Mouse (Mus musculus) CD4-positive, CD25-positive, alpha-beta regulatory T cell (primary cell): ENCODE measurements around the gene Olfr1002. TPM values are rescaled to one million over a fixed set of nuclear protein-coding genes. Genes with fewer than 3 reads are reported as not detected.

Experiments used
- polyA plus RNA-seq: library from polyadenylated mRNA; unstranded; fragments of 100-300 nt; shearing (Covaris generic); gene quantifications from one replicate; pipeline ENCODE4 v1.2.1, GENCODE M21; 2017

Gene Olfr1002
- polyA plus RNA-seq: not detected

DNA sequence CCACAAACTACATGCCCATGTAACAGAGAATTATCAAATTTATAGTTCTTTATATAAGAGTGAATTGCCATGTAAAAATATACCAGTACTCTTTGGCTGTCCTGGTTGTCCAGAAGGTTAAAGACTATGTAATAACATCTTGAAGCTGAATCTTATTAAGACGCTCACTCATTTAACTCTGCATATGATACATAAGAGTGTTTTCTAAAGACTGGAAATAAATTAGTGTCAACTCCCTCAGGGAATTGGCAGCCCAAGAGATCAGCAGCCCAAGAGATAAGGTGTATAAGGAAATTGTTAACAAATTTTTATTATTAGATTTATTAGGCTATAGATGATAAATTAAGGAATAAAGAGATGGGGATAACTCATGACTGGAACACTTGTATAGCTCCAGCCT is at the start of gene Olfr1002:
Olfr1002 (minus strand) TSS at position 101 of the 400 bp plus-strand sequence.

DNA sequence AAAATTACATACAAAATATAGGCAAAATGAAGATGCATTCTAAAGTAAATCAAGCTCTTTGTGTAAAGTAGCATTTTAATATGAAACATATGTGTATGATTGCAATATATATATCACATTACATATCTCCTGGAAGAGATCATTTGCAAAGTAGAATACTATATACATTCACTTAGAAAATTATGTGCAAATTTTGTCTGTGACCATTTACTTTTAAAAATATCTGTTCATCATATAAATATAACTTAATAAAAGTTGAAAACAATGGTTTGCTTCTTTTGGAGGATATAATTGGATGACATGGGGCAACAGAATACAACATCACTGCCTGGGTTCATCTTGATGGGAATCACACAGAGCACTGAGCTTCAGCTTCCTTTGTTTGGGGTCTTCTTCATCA is 38.6 kb upstream of the Olfr1002 start, which contains the start of gene Olfr1008:
Olfr1008 (plus strand) TSS at position 301 of the 400 bp plus-strand sequence.

DNA sequence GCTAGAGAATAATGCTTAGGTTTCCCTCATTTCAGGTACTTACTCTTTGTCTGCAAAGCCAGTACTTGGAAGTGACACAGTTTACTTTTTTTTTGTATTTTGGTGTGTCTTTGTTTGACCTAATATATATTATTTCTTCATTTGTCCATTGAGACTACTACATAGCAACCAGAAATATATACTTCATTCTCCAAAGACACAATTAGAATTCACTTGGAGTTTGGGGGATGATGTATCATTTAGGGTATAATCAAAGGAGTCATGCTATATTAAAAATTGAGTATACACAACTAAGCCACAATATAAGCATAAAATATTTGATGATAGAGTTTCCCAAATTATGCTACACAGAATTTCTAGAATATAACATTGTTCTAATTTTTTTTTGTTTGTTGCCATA is 28.2 kb upstream of the Olfr1002 start, which contains the start of gene Olfr1006:
Olfr1006 (minus strand) TSS at position 101 of the 400 bp plus-strand sequence.

DNA sequence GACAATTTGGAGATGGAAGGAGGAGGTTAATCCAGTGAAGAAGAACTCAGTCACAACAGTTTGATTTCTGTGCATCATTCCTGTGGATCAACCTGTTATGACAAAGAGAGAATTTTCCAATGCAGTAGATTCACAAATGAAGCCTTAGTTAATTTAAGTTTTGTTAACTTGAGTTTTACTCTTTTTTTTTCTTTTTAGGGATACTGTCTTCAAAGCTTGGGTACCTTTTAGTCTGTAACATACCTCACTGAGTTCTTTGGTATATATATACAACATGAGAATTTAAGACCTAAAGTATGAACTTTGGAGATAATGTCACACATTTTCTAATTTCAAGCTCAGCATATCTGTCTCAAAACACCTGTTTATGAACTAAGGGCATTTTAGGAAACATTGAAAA is 13.9 kb upstream of the Olfr1002 start, which contains the start of gene Olfr154:
Olfr154 (minus strand) TSS at position 101 of the 400 bp plus-strand sequence.

DNA sequence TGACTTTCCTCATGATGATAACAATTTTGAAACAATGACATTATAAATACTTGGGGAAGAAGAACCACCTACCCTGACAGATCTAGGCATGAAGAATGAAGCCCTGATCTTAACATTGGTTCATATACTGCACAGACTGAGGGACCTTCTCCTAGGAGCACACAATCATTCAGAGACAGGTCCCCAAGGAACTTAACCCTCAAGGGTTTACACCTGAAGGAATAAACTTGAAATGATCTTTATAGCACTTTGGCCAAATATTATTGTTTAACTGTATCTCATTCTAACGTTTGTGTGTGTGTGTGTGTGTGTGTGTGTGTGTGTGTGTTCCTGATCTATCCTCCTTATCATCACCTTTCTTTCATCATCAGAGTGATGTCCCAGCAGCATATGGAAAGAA is 38.7 kb downstream of the Olfr1002 start, which contains the start of gene Olfr1000:
Olfr1000 (minus strand) TSS at position 101 of the 400 bp plus-strand sequence.

Other genes starting within 250 kb of the Olfr1002 start
- gene Olfr992, start 241.2 kb downstream of the Olfr1002 start, polyA plus RNA-seq: not detected
- gene Olfr993, start 235.8 kb downstream of the Olfr1002 start, polyA plus RNA-seq: not detected
- gene Olfr994, start 214.3 kb downstream of the Olfr1002 start, polyA plus RNA-seq: not detected
- gene Olfr995, start 207.1 kb downstream of the Olfr1002 start, polyA plus RNA-seq: not detected
- gene 4833423E24Rik, start 131.7 kb downstream of the Olfr1002 start, polyA plus RNA-seq: not detected
- not detected for gene Olfr996, start 71.5 kb downstream of the Olfr1002 start, polyA plus RNA-seq
- not detected for gene Olfr998, start 61.8 kb downstream of the Olfr1002 start, polyA plus RNA-seq
- not detected for gene Olfr1000, start 38.8 kb downstream of the Olfr1002 start, polyA plus RNA-seq
- gene Olfr154, start 13.8 kb upstream of the Olfr1002 start, polyA plus RNA-seq: not detected
- not detected for gene Olfr1006, start 28.1 kb upstream of the Olfr1002 start, polyA plus RNA-seq
- gene Olfr1008, start 38.7 kb upstream of the Olfr1002 start, polyA plus RNA-seq: not detected
- gene Olfr1009, start 64.7 kb upstream of the Olfr1002 start, polyA plus RNA-seq: not detected
- gene Olfr1012, start 112.1 kb upstream of the Olfr1002 start, polyA plus RNA-seq: not detected
- gene Olfr1013, start 116.4 kb upstream of the Olfr1002 start, polyA plus RNA-seq: not detected
- 0.07 TPM for gene Olfr1014, start 122.0 kb upstream of the Olfr1002 start, polyA plus RNA-seq
- gene Olfr1015, start 131.3 kb upstream of the Olfr1002 start, polyA plus RNA-seq: not detected
- gene Olfr1016, start 151.8 kb upstream of the Olfr1002 start, polyA plus RNA-seq: 0.32 TPM
- not detected for gene Olfr1018, start 167.8 kb upstream of the Olfr1002 start, polyA plus RNA-seq
- not detected for gene Olfr1019, start 194.8 kb upstream of the Olfr1002 start, polyA plus RNA-seq
- gene Olfr1020, start 196.3 kb upstream of the Olfr1002 start, polyA plus RNA-seq: not detected
- not detected for gene Olfr1022, start 217.9 kb upstream of the Olfr1002 start, polyA plus RNA-seq
- not detected for gene Olfr1023, start 234.9 kb upstream of the Olfr1002 start, polyA plus RNA-seq